Mouse (Mus musculus): ENCODE results near the gene Cs. TPM values are rescaled to one million over a fixed set of nuclear protein-coding genes. Genes with fewer than 3 reads are reported as not detected.

Cs gene
- polyA plus RNA-seq (2012; rRNA removed), result 197 and 201 TPM in 2 replicates

DNA sequence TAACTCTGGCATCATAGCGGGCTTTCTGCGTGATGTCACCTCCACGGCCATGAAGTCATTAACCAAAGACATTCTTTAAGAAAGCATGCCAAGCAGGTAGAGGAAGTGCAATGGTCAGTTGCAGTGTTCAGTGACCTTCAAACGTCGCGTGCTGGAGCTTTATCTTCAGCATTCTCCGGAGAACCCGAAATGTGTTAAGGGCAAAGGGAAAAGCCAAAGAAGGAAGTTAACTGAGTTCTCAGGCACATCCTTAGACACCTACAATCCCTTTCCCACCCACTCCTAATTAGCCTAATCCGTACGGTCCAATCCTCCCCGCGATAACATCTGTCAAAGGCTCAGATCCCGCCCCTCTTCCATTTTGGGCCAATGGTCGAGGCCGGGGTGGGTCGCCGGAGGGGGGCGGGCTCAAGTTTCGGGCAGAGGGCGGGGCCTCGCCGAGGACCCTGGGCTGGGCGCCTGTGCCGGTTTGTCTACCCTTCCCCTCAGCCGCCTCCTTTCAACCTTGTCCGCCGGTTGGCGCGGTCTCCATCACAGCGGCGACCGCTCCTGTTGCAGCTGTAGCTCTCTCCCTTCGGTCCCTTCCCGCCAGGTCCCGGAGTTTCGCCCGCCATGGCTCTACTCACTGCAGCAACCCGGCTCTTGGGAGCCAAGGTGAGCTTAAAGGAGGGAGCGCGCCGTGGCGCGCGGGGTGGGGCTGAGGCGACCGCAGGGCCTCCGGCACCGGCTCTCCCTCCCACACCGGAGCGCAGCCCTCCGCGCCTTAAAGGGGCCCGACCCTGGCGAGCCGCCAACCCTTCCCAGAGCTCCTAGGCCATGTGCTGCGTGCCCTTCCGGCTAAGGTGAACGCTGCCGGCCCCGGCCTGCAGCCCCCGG, at the start of gene Cs:
Cs (plus strand) TSS at position 429 of the 876 bp plus-strand sequence.

DNA sequence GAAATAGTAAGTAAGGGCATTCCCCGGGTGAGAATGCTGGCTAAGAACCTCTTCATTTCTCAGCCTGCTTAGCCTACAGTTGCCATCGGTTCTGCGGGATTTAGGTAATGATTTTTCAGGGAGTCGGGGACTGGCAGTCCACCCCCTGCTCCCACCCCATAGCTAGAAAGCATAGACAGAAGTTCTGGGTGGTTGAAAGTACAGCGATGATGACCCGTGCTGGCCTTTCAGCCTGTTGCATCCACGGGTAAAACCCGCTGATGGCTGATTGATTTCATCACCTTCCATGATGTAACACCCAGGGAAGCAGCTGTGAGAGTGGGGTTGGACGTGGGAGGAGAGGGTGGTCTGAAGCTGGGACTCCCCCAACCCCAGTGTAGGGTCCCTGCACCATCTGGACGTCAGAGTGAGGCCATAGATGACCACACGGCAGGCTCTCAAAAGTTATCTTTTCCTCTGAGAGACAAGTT, 38.8 kb upstream of the Cs start, which contains the start of gene Il23a:
Il23a (minus strand) TSS at position 51 of the 470 bp plus-strand sequence.

DNA sequence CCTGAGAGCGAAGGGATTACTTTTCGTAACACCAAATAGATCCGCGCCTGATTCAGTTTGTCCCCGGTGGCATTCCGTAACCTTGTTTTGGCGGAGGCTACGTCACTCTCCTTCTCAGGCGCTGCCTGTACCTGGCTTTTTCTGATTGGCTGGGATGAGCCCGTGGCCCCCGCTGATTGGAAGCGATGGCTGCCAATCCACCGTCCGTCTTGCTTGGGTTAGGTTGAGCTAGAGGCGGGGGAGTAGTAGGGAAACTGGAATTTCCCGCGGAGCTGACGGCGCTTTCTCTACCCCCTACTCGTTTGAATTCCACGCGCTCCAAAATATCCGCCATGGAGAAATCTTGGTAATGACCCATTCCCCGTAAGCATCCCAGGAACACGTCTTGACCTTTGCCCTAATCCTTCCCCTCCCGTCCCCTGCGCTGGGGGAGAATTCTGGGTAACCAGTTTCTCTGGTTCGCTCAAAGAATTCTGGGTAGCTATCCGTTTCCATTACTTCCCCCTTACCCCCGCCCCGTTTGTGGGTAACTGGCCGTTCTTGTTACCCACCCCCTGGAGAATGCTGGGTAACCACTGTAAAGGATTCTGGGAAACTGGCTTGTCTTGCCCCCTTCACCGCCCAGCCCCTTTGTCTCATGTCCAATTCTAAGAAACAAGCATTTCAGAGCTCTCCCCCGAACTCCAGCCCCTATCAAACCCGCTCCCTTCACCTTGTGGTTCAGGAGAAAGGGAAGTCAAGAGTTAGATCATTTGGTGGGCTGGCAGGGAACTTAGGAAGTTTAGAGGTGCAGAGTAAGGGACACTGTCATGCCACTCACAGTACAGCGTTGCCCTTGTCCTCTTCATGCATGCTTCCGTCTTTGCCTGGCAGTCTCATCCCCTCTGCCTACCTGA, 34.2 kb upstream of the Cs start, which contains the start of gene Pan2:
Pan2 (plus strand) TSS at position 210 of the 896 bp plus-strand sequence.

DNA sequence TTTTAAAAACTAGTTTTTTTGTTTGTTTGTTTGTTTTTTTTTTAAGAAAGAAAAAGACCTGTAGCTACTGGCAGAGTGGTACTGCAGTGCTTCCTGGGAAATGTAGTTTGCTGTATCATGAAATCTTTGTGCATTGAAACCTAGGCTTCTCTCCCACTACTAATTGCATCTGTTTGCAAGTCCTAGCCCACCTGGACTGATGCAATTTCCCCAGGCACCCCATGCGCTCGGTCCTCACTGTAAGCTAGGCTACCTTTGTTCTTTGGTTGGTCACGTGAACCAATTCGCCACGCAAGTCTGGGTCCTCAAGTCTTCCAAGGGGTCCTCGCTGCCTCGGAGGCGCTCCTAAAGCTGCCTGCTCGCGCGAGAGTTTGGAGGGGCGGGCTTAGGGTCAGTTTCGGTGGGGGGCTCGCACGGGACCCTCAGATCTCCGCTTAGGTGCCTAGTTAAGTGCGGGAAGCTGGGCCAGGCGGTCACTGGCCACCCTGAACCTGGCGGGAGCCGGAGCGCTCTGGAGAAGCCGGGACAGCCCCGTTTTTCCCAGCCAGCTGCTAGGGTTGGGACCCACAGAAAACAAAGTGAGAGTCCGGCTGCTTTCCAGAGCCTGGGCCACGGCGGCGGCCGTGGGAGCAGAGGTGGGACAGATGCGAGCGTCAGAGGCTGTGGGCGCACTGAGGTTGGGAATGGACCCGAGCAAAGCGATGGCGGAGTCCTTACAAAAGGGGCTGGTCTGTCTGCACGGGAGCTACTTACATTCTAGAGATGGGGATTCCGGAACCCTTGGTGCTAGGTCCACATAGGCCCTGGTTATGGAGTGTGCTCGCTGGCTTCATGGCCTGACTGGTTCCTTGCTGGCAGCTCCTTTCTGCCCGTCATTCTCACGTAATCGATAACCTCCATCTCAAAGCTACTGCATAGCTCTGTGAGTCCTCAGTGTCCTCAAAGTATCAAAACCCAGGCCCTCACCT, 15.1 kb upstream of the Cs start, which contains the start of gene Cnpy2:
Cnpy2 (plus strand) TSS at position 319 of the 968 bp plus-strand sequence.

GRCm38 (mm10) chr10:128368402-128369217, 31.1 kb downstream of the Cs start, which contains the start of gene Coq10a:
Gene Coq10a, minus strand, starts transcription at chr10:128368997.

GRCm38 (mm10) chr10:128376455-128377211, 39.1 kb downstream of the Cs start, which contains the start of gene Ankrd52:
Gene Ankrd52, plus strand, starts transcription at chr10:128377115.

DNA sequence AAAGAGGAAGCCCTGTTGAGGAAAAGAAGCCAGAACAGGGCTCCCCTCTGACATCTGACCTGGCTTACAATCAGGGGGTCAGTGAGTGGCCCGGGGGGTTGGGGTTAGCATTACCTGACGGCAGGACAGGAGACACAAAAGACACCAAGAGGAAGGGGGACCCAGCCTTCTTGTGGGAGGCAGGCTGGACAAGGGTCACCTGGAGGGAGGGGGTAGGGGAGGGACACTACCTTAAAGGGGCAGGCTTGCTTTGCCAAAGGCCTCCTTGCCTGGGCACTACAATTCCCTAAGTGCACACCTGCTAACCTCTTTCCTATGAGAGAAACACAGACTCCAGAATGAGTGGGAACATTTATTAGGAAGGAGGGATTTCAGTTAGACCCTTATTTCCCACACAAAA, 63.5 kb downstream of the Cs start, which contains the start of gene Slc39a5:
Slc39a5 (minus strand) TSS at position 174 of the 400 bp plus-strand sequence.

DNA sequence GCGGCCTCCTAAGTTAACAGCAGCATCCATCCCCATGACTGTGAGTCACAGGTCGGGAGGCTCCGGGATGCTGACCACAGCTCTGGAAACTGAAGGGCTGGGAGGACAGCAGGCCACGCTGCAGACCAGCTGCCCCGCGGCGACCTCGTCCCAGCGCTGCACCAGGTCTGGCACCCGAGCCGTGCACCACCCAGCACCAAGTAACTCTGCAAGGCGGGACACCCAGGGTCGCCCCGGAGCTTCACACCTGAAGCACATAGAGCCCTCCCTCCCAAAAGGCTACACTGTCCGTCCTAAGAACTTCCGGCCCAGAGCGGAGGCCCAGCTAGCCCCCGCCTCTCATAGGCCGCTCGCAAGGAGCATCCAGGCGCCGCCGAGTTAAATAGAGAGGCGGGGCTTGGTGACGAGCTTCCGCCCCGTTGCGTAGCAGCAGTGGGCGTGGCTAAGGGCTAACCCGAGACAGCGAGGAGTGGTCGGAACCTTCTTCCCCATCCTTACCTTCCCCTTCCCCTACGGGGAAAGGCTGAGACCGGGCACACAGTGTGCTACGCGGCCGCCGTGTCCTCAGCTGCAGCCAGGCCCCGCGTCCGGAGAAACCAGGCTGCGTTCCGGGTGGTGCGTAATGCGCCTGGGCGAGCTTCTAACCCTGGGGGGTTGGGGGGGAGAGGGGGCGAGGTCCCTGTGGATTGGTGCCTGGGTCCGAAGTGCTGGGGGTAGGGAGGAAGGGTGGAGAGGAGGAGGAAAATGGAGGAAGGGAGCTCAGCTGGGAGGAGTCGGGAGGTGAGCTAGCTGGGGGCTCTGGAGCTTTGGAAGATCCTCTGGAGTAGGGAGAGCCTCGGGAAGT, 73.9 kb downstream of the Cs start, which contains the start of the genes Nabp2 and Rnf41:
Nabp2 (minus strand) TSS at position 282 of the 844 bp plus-strand sequence.
Rnf41 (plus strand) TSS at position 447 of the 844 bp plus-strand sequence.

Other genes with a start within 250 kb of the Cs start
- 23.7 and 23.9 TPM in 2 replicates for gene Baz2a, start 246.2 kb upstream of the Cs start, polyA plus RNA-seq (2012; rRNA removed)
- gene Rbms2, start 157.4 kb upstream of the Cs start, polyA plus RNA-seq (2012; rRNA removed), result 15.2 and 16.2 TPM in 2 replicates
- 4.4 and 4.9 TPM in 2 replicates for gene Gls2, start 143.3 kb upstream of the Cs start, polyA plus RNA-seq (2012; rRNA removed)
- 13.7 and 13.9 TPM in 2 replicates for gene Spryd4, start 125.9 kb upstream of the Cs start, polyA plus RNA-seq (2012; rRNA removed)
- gene Mip, start 111.9 kb upstream of the Cs start, polyA plus RNA-seq (2012; rRNA removed), result 0.05 and 0.11 TPM in 2 replicates
- gene Timeless, start 105.7 kb upstream of the Cs start, polyA plus RNA-seq (2012; rRNA removed), result 8.5 and 8.8 TPM in 2 replicates
- gene Apon, start 83.6 kb upstream of the Cs start, polyA plus RNA-seq (2012; rRNA removed), result 0.12 TPM in 2 replicates
- 0.12 and 0.17 TPM in 2 replicates for gene Apof, start 69.1 kb upstream of the Cs start, polyA plus RNA-seq (2012; rRNA removed)
- gene Stat2, start 67.2 kb upstream of the Cs start, polyA plus RNA-seq (2012; rRNA removed), result 33.4 and 33.7 TPM in 2 replicates
- 0.12 and 0.13 TPM in 2 replicates for gene Il23a, start 39.0 kb upstream of the Cs start, polyA plus RNA-seq (2012; rRNA removed)
- 30.4 and 30.5 TPM in 2 replicates for gene Pan2, start 34.4 kb upstream of the Cs start, polyA plus RNA-seq (2012; rRNA removed)
- 88.9 and 96.2 TPM in 2 replicates for gene Cnpy2, start 15.3 kb upstream of the Cs start, polyA plus RNA-seq (2012; rRNA removed)
- 86.2 and 87.5 TPM in 2 replicates for gene Coq10a, start 31.3 kb downstream of the Cs start, polyA plus RNA-seq (2012; rRNA removed)
- 41.2 and 46.4 TPM in 2 replicates for gene Ankrd52, start 39.4 kb downstream of the Cs start, polyA plus RNA-seq (2012; rRNA removed)
- 0.53 and 0.54 TPM in 2 replicates for gene Slc39a5, start 63.5 kb downstream of the Cs start, polyA plus RNA-seq (2012; rRNA removed)
- gene Nabp2, start 73.8 kb downstream of the Cs start, polyA plus RNA-seq (2012; rRNA removed), result 95.9 and 102 TPM in 2 replicates
- gene Rnf41, start 73.9 kb downstream of the Cs start, polyA plus RNA-seq (2012; rRNA removed), result 84.4 and 89.6 TPM in 2 replicates
- 299 and 327 TPM in 2 replicates for gene Smarcc2, start 121.5 kb downstream of the Cs start, polyA plus RNA-seq (2012; rRNA removed)
- 1,229 and 1,412 TPM in 2 replicates for gene Myl6, start 156.4 kb downstream of the Cs start, polyA plus RNA-seq (2012; rRNA removed)
- 50.3 and 54.8 TPM in 2 replicates for gene Myl6b, start 161.0 kb downstream of the Cs start, polyA plus RNA-seq (2012; rRNA removed)
- gene Esyt1, start 188.1 kb downstream of the Cs start, polyA plus RNA-seq (2012; rRNA removed), result 12.2 and 13.9 TPM in 2 replicates
- gene Zc3h10, start 210.0 kb downstream of the Cs start, polyA plus RNA-seq (2012; rRNA removed), result 16.5 and 17.2 TPM in 2 replicates
- 2,248 and 2,668 TPM in 2 replicates for gene Rpl41, start 211.6 kb downstream of the Cs start, polyA plus RNA-seq (2012; rRNA removed)
- 131 and 136 TPM in 2 replicates for gene Pa2g4, start 228.3 kb downstream of the Cs start, polyA plus RNA-seq (2012; rRNA removed)